Mouse (Mus musculus) liver, adult 2 months (tissue): Measurements from ENCODE around the gene Atp8a2.

Experiments used
- CTCF ChIP-seq: fragments of 200-500 bp; IDR thresholded peaks from 2 replicates; pipeline ENCODE4 v1.5.1; 2011; ENCODE audit warnings: low read depth, low read length, control low read depth
- POLR2A ChIP-seq: fragments of 200-500 bp; IDR thresholded peaks from 2 replicates; pipeline ENCODE4 v1.6.1; 2011; ENCODE audit warnings: low read length, control low read depth; ENCODE audit not compliant: insufficient read depth; ENCODE audit errors: extremely low read depth

GRCm38 (mm10) chr14:59709505-59710335 is 487.3 kb downstream of the Atp8a2 start:
- TF ChIP-seq CTCF (no peak), POLR2A (no peak)
